Mouse (Mus musculus): ENCODE data around the gene Calm2. TPM values are rescaled to one million over a fixed set of nuclear protein-coding genes. Genes with fewer than 3 reads are reported as not detected.

Calm2 gene
- polyA plus RNA-seq, 1 experiment from 2014 or later, result 951 TPM

DNA sequence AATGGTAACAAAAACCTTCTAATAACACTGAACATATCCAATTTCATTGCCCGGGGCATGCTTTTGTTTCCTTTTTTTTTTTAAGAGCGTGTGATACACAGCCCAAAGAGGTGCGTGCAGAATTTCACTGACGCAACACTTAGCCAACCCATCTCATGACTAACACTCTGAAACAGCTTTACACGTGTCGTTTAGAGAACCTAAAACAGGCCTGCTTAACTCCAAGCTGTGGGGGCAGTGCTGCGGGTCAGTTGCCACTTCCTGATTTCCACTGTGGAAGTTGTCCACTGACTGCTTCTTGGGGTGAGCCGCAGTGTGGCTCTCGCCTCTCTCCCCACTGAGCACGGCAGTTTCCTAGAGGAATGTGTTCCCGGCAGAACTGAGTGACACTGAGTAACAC, 41.2 kb downstream of the Calm2 start:
- no peak overlapping the region for H3K4me2 ChIP-seq (replicated peaks; ENCODE audit: low read depth, low read length)
- no peak overlapping the region for H3K4me3 ChIP-seq (ENCODE audit: low read depth, low read length)
- H3K36me3 ChIP-seq (ENCODE audit: control insufficient read depth, insufficient read depth, low read length), result no peaks in the 10 kb centered on the region
- no peak overlapping the region for H3K9ac ChIP-seq (replicated peaks; ENCODE audit: low read depth, low read length)
- ATAC-seq (ENCODE audit: insufficient number of reproducible peaks, insufficient read depth, low FRiP score, low read depth), result no peak
- 75% methylated on average over 11 of the region's 11 CpGs for WGBS
- no peak overlapping the region for H3K27ac ChIP-seq (ENCODE audit: low read length)
- H3K9me3 ChIP-seq (ENCODE audit: control insufficient read depth, low read depth, low read length), result no peaks in the 10 kb centered on the region
- no peaks in the 10 kb centered on the region for H3K4me1 ChIP-seq (ENCODE audit: control insufficient read depth, insufficient read depth, low read length)
- no peaks in the 10 kb centered on the region for H3K27me3 ChIP-seq (ENCODE audit: control insufficient read depth, insufficient read depth, low read length)

DNA sequence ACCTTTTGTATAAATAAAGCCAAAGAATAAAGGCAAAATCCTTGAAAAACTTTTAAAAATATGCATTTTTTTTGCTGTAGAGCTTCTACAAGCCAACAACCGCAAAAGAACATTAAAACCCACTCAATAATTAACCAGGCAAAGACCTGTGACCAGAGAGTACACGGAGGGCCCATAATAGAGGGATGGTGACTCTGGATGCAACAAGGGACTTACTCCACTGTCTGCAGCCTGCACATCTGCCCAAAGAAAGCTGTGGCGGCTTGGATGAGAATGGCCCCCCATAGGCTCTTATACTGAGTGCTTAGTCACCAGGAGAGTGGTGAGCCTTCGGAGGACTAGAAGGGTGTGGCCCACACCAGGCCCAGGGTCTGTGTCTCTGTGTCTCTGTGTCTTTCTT, 43.3 kb downstream of the Calm2 start:
- no peak for ATAC-seq (ENCODE audit: insufficient number of reproducible peaks, insufficient read depth, low FRiP score, low read depth)
- WGBS, result 72% methylated on average over 4 of the region's 4 CpGs
- H3K4me1 ChIP-seq (ENCODE audit: control insufficient read depth, insufficient read depth, low read length), result no peaks in the 10 kb centered on the region

DNA sequence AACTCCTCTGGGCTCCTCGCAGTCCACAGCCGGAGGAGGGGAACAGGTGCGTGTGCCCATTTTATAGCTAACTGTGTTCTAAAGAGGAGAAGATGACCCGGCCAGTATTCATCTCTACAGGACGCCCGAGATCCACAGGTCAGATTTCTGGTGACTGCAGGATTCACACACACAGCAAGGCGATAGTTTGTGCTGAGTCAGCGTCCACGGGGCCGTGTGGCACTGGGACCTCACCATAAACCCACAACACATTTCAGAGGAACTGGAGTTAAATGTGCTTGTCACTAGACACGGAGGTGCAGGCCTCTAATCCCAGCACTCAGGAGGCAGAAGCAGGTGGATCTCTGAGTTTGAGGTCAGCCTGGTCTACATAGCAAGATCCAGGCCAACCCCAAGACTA, 44.3 kb downstream of the Calm2 start:
- Histone ChIP-seq H3K9ac (replicated peaks; ENCODE audit: low read depth, low read length) (no peak overlapping the region), H3K27ac (ENCODE audit: low read length) (no peak overlapping the region), H3K9me3 (ENCODE audit: control insufficient read depth, low read depth, low read length) (no peaks in the 10 kb centered on the region), H3K36me3 (ENCODE audit: control insufficient read depth, insufficient read depth, low read length) (no peaks in the 10 kb centered on the region), H3K27me3 (ENCODE audit: control insufficient read depth, insufficient read depth, low read length) (no peaks in the 10 kb centered on the region), H3K4me2 (replicated peaks; ENCODE audit: low read depth, low read length) (no peak overlapping the region), H3K4me1 (ENCODE audit: control insufficient read depth, insufficient read depth, low read length) (no peaks in the 10 kb centered on the region), H3K4me3 (ENCODE audit: low read depth, low read length) (no peak overlapping the region)
- 85% methylated on average over 11 of the region's 11 CpGs for WGBS
- ATAC-seq (ENCODE audit: insufficient number of reproducible peaks, insufficient read depth, low FRiP score, low read depth), result no peak

More for the DNA sequence above, 43.3 kb downstream of the Calm2 start:
- no peaks in the 10 kb centered on the region for H3K36me3 ChIP-seq (ENCODE audit: control insufficient read depth, insufficient read depth, low read length)
- no peak overlapping the region for H3K4me3 ChIP-seq (ENCODE audit: low read depth, low read length)
- H3K9me3 ChIP-seq (ENCODE audit: control insufficient read depth, low read depth, low read length), result no peaks in the 10 kb centered on the region
- no peak overlapping the region for H3K27ac ChIP-seq (ENCODE audit: low read length)
- no peak overlapping the region for H3K9ac ChIP-seq (replicated peaks; ENCODE audit: low read depth, low read length)
- no peaks in the 10 kb centered on the region for H3K27me3 ChIP-seq (ENCODE audit: control insufficient read depth, insufficient read depth, low read length)
- no peak overlapping the region for H3K4me2 ChIP-seq (replicated peaks; ENCODE audit: low read depth, low read length)

DNA sequence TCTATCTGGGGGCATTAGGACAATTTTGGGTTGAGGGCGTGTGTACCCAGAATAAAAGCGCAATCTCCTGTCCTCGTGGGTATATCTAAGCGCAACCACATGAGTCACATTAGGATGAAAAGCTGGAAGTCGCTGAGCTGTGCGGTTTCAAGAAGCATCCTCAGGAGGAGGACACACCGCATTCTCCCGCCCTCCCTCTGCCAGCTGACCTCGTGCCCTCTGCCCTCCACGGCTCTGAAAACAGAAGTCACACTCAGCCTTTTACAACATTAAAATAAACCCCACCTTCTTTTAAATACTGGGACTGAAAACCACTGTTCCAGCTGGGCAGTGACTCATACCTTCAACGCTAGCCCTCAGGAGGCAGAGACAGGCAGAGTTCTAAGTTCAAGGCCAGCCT, 49.6 kb downstream of the Calm2 start:
- no peak overlapping the region for H3K4me3 ChIP-seq (ENCODE audit: low read depth, low read length)
- no peak for ATAC-seq (ENCODE audit: insufficient number of reproducible peaks, insufficient read depth, low FRiP score, low read depth)
- WGBS, result 79% methylated on average over 11 of the region's 11 CpGs
- no peaks in the 10 kb centered on the region for H3K9me3 ChIP-seq (ENCODE audit: control insufficient read depth, low read depth, low read length)
- H3K9ac ChIP-seq (replicated peaks; ENCODE audit: low read depth, low read length), result no peak overlapping the region
- no peak overlapping the region for H3K27ac ChIP-seq (ENCODE audit: low read length)
- H3K36me3 ChIP-seq (ENCODE audit: control insufficient read depth, insufficient read depth, low read length), result no peaks in the 10 kb centered on the region
- H3K27me3 ChIP-seq (ENCODE audit: control insufficient read depth, insufficient read depth, low read length), result no peaks in the 10 kb centered on the region
- no peaks in the 10 kb centered on the region for H3K4me1 ChIP-seq (ENCODE audit: control insufficient read depth, insufficient read depth, low read length)
- H3K4me2 ChIP-seq (replicated peaks; ENCODE audit: low read depth, low read length), result no peak overlapping the region

DNA sequence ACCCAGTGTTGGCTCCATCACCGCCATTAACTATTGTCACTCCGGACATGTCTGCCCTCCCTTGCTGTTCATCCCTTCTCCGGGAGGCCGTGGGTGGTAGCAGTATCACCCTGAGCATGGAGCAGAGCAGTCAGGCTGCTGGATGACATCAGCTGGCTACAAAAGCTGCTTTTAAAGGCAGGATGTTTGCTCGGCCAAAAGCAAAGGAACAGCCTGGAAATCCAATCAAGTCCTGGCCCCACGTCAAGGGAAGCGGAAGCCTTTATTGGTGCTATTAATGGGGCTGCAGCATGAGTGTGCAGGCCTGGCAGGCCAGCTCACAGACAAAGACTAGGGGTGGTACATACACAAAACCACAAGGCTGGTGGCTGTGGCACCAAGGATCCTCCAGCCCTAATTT, 55.5 kb downstream of the Calm2 start:
- H3K27ac ChIP-seq (ENCODE audit: low read length), result no peak overlapping the region
- H3K9ac ChIP-seq (replicated peaks; ENCODE audit: low read depth, low read length), result no peak overlapping the region
- H3K4me1 ChIP-seq (ENCODE audit: control insufficient read depth, insufficient read depth, low read length), result no peaks in the 10 kb centered on the region
- no peak overlapping the region for H3K4me2 ChIP-seq (replicated peaks; ENCODE audit: low read depth, low read length)
- no peaks in the 10 kb centered on the region for H3K9me3 ChIP-seq (ENCODE audit: control insufficient read depth, low read depth, low read length)
- 0 out of 2 replicates have a peak, but pooled peaks have one; percentile 14 for ATAC-seq (ENCODE audit: insufficient number of reproducible peaks, insufficient read depth, low FRiP score, low read depth)
- WGBS, result 59% methylated on average over 7 of the region's 7 CpGs
- H3K4me3 ChIP-seq (ENCODE audit: low read depth, low read length), result no peak overlapping the region
- H3K36me3 ChIP-seq (ENCODE audit: control insufficient read depth, insufficient read depth, low read length), result no peaks in the 10 kb centered on the region
- no peaks in the 10 kb centered on the region for H3K27me3 ChIP-seq (ENCODE audit: control insufficient read depth, insufficient read depth, low read length)

DNA sequence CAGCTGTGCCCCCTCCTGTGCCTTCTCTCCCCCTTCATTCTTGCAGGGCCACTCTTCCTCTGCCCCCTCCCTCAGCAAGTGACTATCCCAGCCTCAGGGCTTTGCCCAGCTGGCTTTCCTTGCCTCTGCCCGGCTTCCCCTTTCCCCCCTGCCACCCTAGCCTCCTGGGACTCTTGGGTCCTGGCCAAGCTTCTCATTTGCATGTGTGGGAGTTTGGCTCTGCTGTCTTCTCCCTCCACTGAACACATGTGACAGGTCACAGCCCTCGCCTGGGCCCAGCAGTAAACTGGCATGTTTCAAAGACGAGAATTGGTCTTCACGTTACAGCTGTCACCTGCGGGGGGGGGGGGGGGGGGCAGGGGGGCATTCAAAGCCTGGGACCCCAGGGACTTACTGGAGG, 59.7 kb downstream of the Calm2 start:
- H3K27me3 ChIP-seq (ENCODE audit: control insufficient read depth, insufficient read depth, low read length), result no peaks in the 10 kb centered on the region
- ATAC-seq (ENCODE audit: insufficient number of reproducible peaks, insufficient read depth, low FRiP score, low read depth), result no peak
- H3K9me3 ChIP-seq (ENCODE audit: control insufficient read depth, low read depth, low read length), result no peaks in the 10 kb centered on the region
- H3K36me3 ChIP-seq (ENCODE audit: control insufficient read depth, insufficient read depth, low read length), result no peaks in the 10 kb centered on the region
- H3K4me1 ChIP-seq (ENCODE audit: control insufficient read depth, insufficient read depth, low read length), result no peaks in the 10 kb centered on the region
- no peak overlapping the region for H3K27ac ChIP-seq (ENCODE audit: low read length)
- H3K4me2 ChIP-seq (replicated peaks; ENCODE audit: low read depth, low read length), result no peak overlapping the region
- no peak overlapping the region for H3K9ac ChIP-seq (replicated peaks; ENCODE audit: low read depth, low read length)
- 29% methylated on average over 5 of the region's 5 CpGs for WGBS
- no peak overlapping the region for H3K4me3 ChIP-seq (ENCODE audit: low read depth, low read length)

DNA sequence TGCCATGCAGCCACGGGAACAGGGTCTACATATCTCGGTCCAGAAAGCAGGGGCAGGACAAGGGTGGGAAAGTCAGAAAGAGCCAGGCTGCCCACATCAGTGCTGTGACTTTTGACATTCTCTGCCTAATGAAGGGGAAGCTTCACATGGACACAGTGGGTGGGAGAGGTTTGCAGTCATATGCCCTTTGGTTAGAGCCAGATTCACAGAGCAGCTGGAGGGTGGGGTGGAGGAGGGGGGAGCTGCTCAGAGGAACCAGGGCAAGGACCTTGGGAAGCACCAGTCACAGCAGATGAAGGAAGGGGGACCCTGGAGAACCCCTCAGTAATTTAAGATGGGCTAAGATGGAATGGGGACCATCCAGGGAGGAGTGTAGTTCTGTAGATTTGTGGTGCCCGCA, 60.9 kb downstream of the Calm2 start:
- H3K36me3 ChIP-seq (ENCODE audit: control insufficient read depth, insufficient read depth, low read length), result no peaks in the 10 kb centered on the region
- ATAC-seq (ENCODE audit: insufficient number of reproducible peaks, insufficient read depth, low FRiP score, low read depth), result no peak
- H3K27ac ChIP-seq (ENCODE audit: low read length), result no peak overlapping the region
- H3K27me3 ChIP-seq (ENCODE audit: control insufficient read depth, insufficient read depth, low read length), result no peaks in the 10 kb centered on the region
- H3K9me3 ChIP-seq (ENCODE audit: control insufficient read depth, low read depth, low read length), result no peaks in the 10 kb centered on the region
- no peak overlapping the region for H3K9ac ChIP-seq (replicated peaks; ENCODE audit: low read depth, low read length)
- WGBS, result 79% methylated on average over 3 of the region's 3 CpGs
- no peaks in the 10 kb centered on the region for H3K4me1 ChIP-seq (ENCODE audit: control insufficient read depth, insufficient read depth, low read length)
- no peak overlapping the region for H3K4me3 ChIP-seq (ENCODE audit: low read depth, low read length)
- H3K4me2 ChIP-seq (replicated peaks; ENCODE audit: low read depth, low read length), result no peak overlapping the region

Other genes with a start within 250 kb of the Calm2 start
- gene Mcfd2, start 181.0 kb downstream of the Calm2 start, polyA plus RNA-seq (2014; fragmentation: Nextera tagmentation; extraction: Ambion mirVana), result 82.6 and 93.6 TPM in 2 replicates
- 4.6 and 5.9 TPM in 2 replicates for gene Ttc7, start 164.0 kb downstream of the Calm2 start, polyA plus RNA-seq (2014; fragmentation: Nextera tagmentation; extraction: Ambion mirVana)
- gene Stpg4, start 19.2 kb downstream of the Calm2 start, polyA plus RNA-seq (2014; fragmentation: Nextera tagmentation; extraction: Ambion mirVana), result not detected in 2 replicates
- 404 and 425 TPM in 2 replicates for gene Epcam, start 189.0 kb upstream of the Calm2 start, polyA plus RNA-seq (2014; fragmentation: Nextera tagmentation; extraction: Ambion mirVana)
- 57.4 and 57.5 TPM in 2 replicates for gene Msh2, start 225.4 kb upstream of the Calm2 start, polyA plus RNA-seq (2014; fragmentation: Nextera tagmentation; extraction: Ambion mirVana)

All from stomach, embryonic 14.5 days (tissue).